Mouse (Mus musculus): Measurements from ENCODE around the gene Zfp78. TPM values are rescaled to one million over a fixed set of nuclear protein-coding genes. Genes with fewer than 3 reads are reported as not detected.

Gene Zfp78
- polyA plus RNA-seq, 1 experiment from 2014 or later: 2.1 TPM

DNA sequence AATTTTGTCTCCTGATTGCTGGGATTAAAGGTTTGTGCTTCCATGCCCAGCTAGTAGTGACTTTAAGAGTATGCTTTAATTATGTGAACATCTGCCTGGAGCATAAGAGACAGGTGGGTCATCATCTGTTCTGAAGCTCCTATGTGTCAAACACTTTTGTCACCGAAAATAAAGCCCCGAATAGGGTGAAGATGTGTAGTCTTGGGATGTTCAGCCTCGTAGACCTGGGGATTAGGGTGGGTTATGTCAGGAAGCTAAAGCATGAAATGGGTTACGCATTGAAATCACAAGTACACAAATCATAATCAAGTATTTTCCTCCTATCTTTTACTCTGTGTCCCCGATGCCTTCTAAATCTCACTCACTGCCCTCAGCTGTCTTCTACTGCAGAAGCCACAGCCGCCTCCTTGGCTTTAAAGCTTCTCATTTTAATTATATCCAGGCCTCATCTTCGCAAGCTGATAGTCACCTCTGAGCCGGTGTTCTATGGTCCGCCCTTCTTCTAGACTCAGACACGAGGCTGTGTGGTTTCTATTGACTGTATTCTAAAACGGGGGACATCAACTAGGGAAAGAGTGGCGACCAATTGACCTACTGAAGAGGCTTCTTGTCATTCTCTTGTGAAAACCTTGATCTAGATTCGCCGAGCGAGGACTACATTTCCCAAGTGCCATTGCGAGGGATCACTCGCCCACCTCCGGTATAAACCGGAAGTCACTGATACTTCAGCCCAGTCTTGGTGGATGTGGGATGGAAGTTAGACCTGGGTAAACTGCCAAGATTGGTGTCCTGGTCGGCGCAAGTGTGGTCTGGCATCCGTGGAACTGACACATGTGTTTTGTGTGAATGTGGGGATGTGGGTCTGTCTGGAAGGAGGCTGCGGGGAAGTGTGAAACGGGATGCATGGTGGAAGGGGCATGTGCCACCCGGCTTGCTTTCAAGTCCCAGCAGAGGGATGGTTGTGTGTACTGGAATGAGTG, 35.2 kb downstream of the Zfp78 start, which contains the start of gene Smim17:
Gene Smim17 (plus strand): TSS at position 720 of the 980 bp plus-strand sequence.
- H3K4me3 ChIP-seq (ENCODE audit: low read depth, low read length): peak within 1 kb of the TSS; percentile 51

DNA sequence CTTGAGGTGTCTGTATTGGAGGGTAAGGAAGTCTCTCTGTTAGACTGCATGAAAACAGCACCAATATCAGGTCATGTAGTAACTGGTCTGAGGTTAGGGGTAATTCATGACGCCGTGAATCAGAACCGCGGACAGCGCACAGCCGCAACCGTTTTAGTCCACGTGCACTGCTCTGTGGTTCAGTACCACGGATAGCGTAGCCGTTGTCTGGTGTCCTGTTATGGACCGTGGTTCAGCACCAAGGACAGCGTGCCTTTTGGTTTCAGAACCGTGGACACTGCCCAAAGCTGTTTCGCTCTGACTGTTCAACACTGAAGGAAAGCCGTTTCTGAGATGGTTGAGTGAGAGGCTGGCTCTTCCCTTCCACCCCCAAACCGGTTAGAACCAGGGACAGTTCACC, 47.0 kb downstream of the Zfp78 start, which contains the start of gene Gm20715:
Gene Gm20715 (plus strand): TSS at position 235 of the 400 bp plus-strand sequence.
- no peak within 1 kb of the TSS for H3K9ac ChIP-seq (ENCODE audit: low read length)
- H3K4me3 ChIP-seq (ENCODE audit: low read depth, low read length): no peak within 1 kb of the TSS
- no peaks in the 10 kb centered on the region for H3K27me3 ChIP-seq (replicated peaks; ENCODE audit: control insufficient read depth, insufficient read depth, low read length)
- peak; percentile 99 for DNase-seq (ENCODE audit: low spot score)
- H3K27ac ChIP-seq (ENCODE audit: low read depth): no peak within 1 kb of the TSS
- H3K9me3 ChIP-seq (ENCODE audit: control insufficient read depth, low read length): no peaks in the 10 kb centered on the region
- no peak within 1 kb of the TSS for H3K4me2 ChIP-seq (ENCODE audit: low read length)
- H3K36me3 ChIP-seq (ENCODE audit: control insufficient read depth, insufficient read depth, low read length): no peaks in the 10 kb centered on the region
- under 1% methylated on average over 17 of the region's 17 CpGs for WGBS
- H3K4me1 ChIP-seq (replicated peaks; ENCODE audit: control insufficient read depth, insufficient read depth, low read length): no peaks in the 10 kb centered on the region
- ATAC-seq (replicated peaks; ENCODE audit: low FRiP score, low TSS enrichment, low read depth): peak; percentile 97

More for the DNA sequence above, 35.2 kb downstream of the Zfp78 start, which contains the start of gene Smim17:
- H3K36me3 ChIP-seq (ENCODE audit: control insufficient read depth, insufficient read depth, low read length): peaks cover 24% of the 10 kb centered on the region
- peak within 1 kb of the TSS; percentile 31 for H3K9ac ChIP-seq (ENCODE audit: low read length)
- H3K9me3 ChIP-seq (ENCODE audit: control insufficient read depth, low read length): no peaks in the 10 kb centered on the region
- H3K4me2 ChIP-seq (ENCODE audit: low read length): peak within 1 kb of the TSS; percentile 69
- no peaks in the 10 kb centered on the region for H3K4me1 ChIP-seq (replicated peaks; ENCODE audit: control insufficient read depth, insufficient read depth, low read length)
- no peak within 1 kb of the TSS for H3K27ac ChIP-seq (ENCODE audit: low read depth)
- ATAC-seq (replicated peaks; ENCODE audit: low FRiP score, low TSS enrichment, low read depth) (peak; percentile 79), DNase-seq (ENCODE audit: low spot score) (peak; percentile 70)
- WGBS: 29% methylated on average over 25 of the region's 25 CpGs
- no peaks in the 10 kb centered on the region for H3K27me3 ChIP-seq (replicated peaks; ENCODE audit: control insufficient read depth, insufficient read depth, low read length)

DNA sequence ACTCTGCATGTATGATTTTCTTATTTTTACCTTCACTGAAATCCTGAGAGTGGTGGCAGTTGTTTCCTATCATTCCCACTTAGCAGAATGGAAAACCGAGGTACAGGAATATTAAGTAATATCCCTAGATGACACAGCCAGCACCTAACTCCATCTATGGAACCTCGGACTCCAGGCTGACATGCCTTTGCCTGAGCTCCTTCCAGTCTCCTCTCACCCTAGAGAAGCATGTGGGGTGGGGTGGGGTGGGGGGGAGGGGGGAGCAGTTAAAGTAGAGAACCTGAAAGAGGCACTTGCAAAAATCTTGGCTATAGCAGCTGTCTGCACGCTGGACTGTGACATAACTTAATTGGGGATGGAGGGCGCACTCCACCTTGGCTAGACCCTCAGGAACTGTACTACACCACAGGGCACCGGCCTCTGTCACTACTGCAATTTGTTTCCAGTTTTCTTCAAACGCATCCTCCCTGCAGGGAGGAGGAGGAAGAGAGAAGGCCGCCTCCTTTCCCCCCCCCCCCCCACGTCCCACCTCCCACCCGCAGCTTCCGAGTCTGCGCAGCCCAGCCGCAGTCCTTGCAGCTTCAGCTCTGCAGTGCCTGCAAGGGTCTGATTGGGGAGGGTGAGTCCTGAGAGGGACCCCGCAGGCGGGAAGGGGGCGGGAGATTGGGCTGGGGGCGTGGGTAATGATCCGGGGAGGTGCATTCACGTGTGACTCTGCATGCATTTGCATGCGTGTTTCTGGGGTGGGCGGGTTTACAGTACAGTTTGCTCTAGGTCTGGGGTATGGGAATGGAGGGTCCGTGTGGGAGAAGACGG, 51.8 kb downstream of the Zfp78 start:
- ATAC-seq (replicated peaks; ENCODE audit: low FRiP score, low TSS enrichment, low read depth): no peak
- H3K4me2 ChIP-seq (ENCODE audit: low read length): no peak overlapping the region
- H3K27me3 ChIP-seq (replicated peaks; ENCODE audit: control insufficient read depth, insufficient read depth, low read length): no peaks in the 10 kb centered on the region
- H3K4me1 ChIP-seq (replicated peaks; ENCODE audit: control insufficient read depth, insufficient read depth, low read length): no peaks in the 10 kb centered on the region
- no peak for DNase-seq (ENCODE audit: low spot score)
- no peaks in the 10 kb centered on the region for H3K36me3 ChIP-seq (ENCODE audit: control insufficient read depth, insufficient read depth, low read length)
- no peaks in the 10 kb centered on the region for H3K9me3 ChIP-seq (ENCODE audit: control insufficient read depth, low read length)
- H3K4me3 ChIP-seq (ENCODE audit: low read depth, low read length): no peak overlapping the region
- no peak overlapping the region for H3K27ac ChIP-seq (ENCODE audit: low read depth)
- 9% methylated on average over 20 of the region's 22 CpGs for WGBS
- H3K9ac ChIP-seq (ENCODE audit: low read length): no peak overlapping the region

DNA sequence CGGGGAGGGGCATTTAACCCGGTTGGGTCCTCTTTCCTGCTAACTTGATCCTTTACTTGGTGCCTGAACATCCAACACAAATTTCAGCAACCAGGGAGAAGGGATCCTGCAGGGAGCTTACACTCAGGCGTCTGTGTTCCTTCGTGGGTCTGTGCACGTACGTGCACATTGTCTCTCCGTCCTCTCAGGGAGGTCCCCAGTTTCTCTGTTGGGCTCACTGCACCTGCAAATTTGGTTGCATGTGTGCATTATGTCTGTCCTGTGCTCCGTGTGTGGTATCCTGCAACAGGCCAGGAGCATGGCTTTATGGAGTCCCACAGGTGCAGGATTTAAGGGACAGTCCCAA, 52.3 kb downstream of the Zfp78 start:
- Histone ChIP-seq H3K4me1 (replicated peaks; ENCODE audit: control insufficient read depth, insufficient read depth, low read length) (no peaks in the 10 kb centered on the region), H3K9me3 (ENCODE audit: control insufficient read depth, low read length) (no peaks in the 10 kb centered on the region), H3K4me2 (ENCODE audit: low read length) (no peak overlapping the region), H3K9ac (ENCODE audit: low read length) (no peak overlapping the region), H3K27me3 (replicated peaks; ENCODE audit: control insufficient read depth, insufficient read depth, low read length) (no peaks in the 10 kb centered on the region), H3K36me3 (ENCODE audit: control insufficient read depth, insufficient read depth, low read length) (no peaks in the 10 kb centered on the region), H3K27ac (ENCODE audit: low read depth) (no peak overlapping the region), H3K4me3 (ENCODE audit: low read depth, low read length) (no peak overlapping the region)
- 18% methylated on average over 8 of the region's 8 CpGs for WGBS
- DNase-seq (ENCODE audit: low spot score) (no peak), ATAC-seq (replicated peaks; ENCODE audit: low FRiP score, low TSS enrichment, low read depth) (no peak)

DNA sequence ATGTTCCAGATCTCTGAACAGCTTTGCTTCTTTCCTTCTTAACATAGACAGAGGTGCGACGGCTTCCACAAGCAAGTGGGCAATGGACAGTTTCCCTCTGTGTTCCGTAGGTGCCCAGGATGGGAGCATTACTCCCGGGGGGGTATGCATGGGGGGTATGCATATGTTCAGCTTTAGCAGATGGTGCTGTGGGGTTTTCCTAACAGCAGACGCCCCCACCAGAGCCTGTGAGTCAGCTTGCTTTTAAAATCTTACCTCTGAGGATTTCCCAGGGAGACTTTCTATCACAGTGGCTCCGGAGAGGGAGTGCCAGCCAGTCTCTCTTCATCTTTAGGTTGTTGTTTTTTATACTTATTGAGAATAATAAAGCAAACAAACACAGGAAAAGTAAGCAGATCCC, 56.8 kb downstream of the Zfp78 start:
- H3K9me3 ChIP-seq (ENCODE audit: control insufficient read depth, low read length): no peaks in the 10 kb centered on the region
- 72% methylated on average over 6 of the region's 6 CpGs for WGBS
- no peak overlapping the region for H3K4me3 ChIP-seq (ENCODE audit: low read depth, low read length)
- H3K27me3 ChIP-seq (replicated peaks; ENCODE audit: control insufficient read depth, insufficient read depth, low read length): no peaks in the 10 kb centered on the region
- no peaks in the 10 kb centered on the region for H3K4me1 ChIP-seq (replicated peaks; ENCODE audit: control insufficient read depth, insufficient read depth, low read length)
- no peak overlapping the region for H3K9ac ChIP-seq (ENCODE audit: low read length)
- no peaks in the 10 kb centered on the region for H3K36me3 ChIP-seq (ENCODE audit: control insufficient read depth, insufficient read depth, low read length)
- DNase-seq (ENCODE audit: low spot score): no peak
- H3K27ac ChIP-seq (ENCODE audit: low read depth): no peak overlapping the region
- ATAC-seq (replicated peaks; ENCODE audit: low FRiP score, low TSS enrichment, low read depth): no peak
- no peak overlapping the region for H3K4me2 ChIP-seq (ENCODE audit: low read length)

DNA sequence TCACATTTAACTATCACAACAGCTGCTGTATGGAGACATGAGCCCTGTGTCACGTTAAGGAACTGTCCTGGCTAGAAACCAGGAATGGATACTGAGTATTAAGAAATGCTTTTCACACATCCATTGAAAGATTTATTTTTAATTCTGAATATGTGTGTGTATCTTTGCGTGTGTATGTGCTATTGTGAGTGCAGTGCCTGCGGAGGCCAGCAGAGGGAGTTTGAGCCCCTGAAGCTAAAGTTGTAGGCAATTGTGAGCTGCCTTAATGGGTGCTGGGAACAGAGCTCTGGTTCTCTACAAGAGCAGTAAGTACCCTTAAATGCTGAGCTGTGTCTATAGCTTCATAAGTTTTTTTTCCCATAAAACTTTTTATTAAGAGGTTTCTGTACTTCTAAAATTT, 66.3 kb downstream of the Zfp78 start:
- no peak overlapping the region for H3K27ac ChIP-seq (ENCODE audit: low read depth)
- 88% methylated on average over 3 of the region's 3 CpGs for WGBS
- no peaks in the 10 kb centered on the region for H3K36me3 ChIP-seq (ENCODE audit: control insufficient read depth, insufficient read depth, low read length)
- no peak overlapping the region for H3K9ac ChIP-seq (ENCODE audit: low read length)
- no peaks in the 10 kb centered on the region for H3K9me3 ChIP-seq (ENCODE audit: control insufficient read depth, low read length)
- no peaks in the 10 kb centered on the region for H3K27me3 ChIP-seq (replicated peaks; ENCODE audit: control insufficient read depth, insufficient read depth, low read length)
- H3K4me3 ChIP-seq (ENCODE audit: low read depth, low read length): no peak overlapping the region
- ATAC-seq (replicated peaks; ENCODE audit: low FRiP score, low TSS enrichment, low read depth) (no peak), DNase-seq (ENCODE audit: low spot score) (no peak)
- no peaks in the 10 kb centered on the region for H3K4me1 ChIP-seq (replicated peaks; ENCODE audit: control insufficient read depth, insufficient read depth, low read length)
- no peak overlapping the region for H3K4me2 ChIP-seq (ENCODE audit: low read length)

DNA sequence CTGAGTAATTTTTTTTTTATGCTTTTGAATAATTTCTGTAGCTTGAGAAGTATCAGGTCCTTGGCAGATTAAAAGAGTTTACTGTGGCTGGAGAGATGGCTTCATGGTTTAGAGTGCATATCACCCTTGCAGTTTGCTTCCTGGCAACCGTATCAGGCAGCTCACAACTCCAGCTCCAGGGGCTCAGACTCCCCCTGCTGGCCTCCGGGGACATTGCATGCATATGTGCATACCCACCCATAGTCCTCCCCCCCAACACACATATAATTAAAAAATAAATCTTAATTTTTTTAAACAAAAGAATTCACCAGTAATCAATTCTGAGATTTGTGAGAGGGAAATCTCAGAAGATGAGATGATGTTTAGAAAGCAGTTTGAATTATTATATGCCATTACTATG, 67.3 kb downstream of the Zfp78 start:
- H3K27ac ChIP-seq (ENCODE audit: low read depth): no peak overlapping the region
- no peaks in the 10 kb centered on the region for H3K36me3 ChIP-seq (ENCODE audit: control insufficient read depth, insufficient read depth, low read length)
- no peak overlapping the region for H3K4me2 ChIP-seq (ENCODE audit: low read length)
- no peaks in the 10 kb centered on the region for H3K27me3 ChIP-seq (replicated peaks; ENCODE audit: control insufficient read depth, insufficient read depth, low read length)
- H3K4me3 ChIP-seq (ENCODE audit: low read depth, low read length): no peak overlapping the region
- H3K4me1 ChIP-seq (replicated peaks; ENCODE audit: control insufficient read depth, insufficient read depth, low read length): no peaks in the 10 kb centered on the region
- WGBS: 46% methylated on average over 2 of the region's 2 CpGs
- DNase-seq (ENCODE audit: low spot score) (peak; percentile 64), ATAC-seq (replicated peaks; ENCODE audit: low FRiP score, low TSS enrichment, low read depth) (no peak)
- no peaks in the 10 kb centered on the region for H3K9me3 ChIP-seq (ENCODE audit: control insufficient read depth, low read length)
- H3K9ac ChIP-seq (ENCODE audit: low read length): no peak overlapping the region
